Mouse (Mus musculus): ENCODE data around the gene Pdgfb.

DNA sequence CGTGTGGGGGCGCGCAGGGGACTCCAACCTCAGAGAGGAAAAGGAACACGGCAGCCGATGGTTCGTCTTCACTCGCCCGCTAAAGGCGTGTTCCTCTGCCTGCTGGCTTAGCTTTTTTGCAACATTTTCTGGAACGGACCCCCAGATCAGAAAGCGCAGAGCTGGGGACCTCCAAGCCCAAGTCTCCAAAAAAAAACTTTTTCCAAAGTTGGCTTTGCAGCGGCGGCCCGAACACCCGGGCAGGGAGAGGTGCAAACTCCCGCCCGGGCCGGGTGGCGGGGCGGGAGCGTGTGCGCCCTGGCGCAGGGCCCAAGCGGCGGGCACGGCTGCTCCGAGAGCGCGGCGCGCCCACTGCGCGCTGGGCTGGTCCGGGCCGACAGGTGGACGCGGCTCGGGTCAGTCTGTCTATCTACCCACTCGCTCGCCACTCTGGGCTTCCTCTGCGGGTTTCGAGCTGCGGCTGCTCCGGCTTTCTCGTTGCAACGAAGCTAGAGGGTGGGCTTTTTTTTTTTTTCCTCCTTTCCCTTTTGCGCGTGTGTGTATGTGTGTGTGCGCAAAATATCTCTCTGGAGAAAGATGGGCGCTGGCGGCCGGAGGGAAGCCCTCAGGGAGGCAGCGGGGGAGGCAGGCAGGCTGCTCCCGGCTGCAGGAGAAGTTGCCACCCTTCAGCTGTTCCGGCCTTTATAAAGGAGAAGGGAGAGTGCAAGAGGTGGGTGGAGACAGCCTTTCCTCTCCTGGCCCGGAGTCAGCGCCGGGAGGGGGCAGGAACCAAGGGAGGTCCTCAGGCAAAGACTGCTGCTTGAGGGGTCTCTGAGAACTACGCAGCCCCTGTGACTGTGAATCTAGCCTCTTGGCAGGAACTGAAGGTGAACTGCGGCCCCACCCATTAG lies at the start of gene Pdgfb:
- TF ChIP-seq CTCF (IDR thresholded peaks at IDR 0.05; ENCODE audit: low read depth) (no peak), EP300 (IDR thresholded peaks at IDR 0.05; ENCODE audit: low read depth) (no peak)
